Mouse (Mus musculus) right cerebral cortex, postnatal 14 days (tissue): ENCODE measurements at regions not wholly inside any gene's neighbourhood (a gene's known extent, or its start where the extent isn't known, plus 50 kb on each side); places are given as distances from the start of the nearest gene placed in this dataset.

Experiments used
- DNase-seq: peaks from one replicate; pipeline ENCODE4 v3.0.0; 2022

GRCm38 (mm10) chr2:9443103-9443502 is 437.9 kb upstream of the 4930412O13Rik start:
- no peak for DNase-seq

GRCm38 (mm10) chr2:9445826-9446225 is 435.2 kb upstream of the 4930412O13Rik start:
- no peak for DNase-seq

- no peak for DNase-seq
Observed at GRCm38 (mm10) chr2:9464413-9464812, 416.6 kb upstream of the 4930412O13Rik start.

GRCm38 (mm10) chr2:9464818-9465217 is 416.2 kb upstream of the 4930412O13Rik start:
- DNase-seq = peak; percentile 3

GRCm38 (mm10) chr2:9467573-9467972 is 413.5 kb upstream of the 4930412O13Rik start:
- DNase-seq = no peak

- no peak for DNase-seq
Observed at GRCm38 (mm10) chr2:9468651-9469050, 412.4 kb upstream of the 4930412O13Rik start.

DNA sequence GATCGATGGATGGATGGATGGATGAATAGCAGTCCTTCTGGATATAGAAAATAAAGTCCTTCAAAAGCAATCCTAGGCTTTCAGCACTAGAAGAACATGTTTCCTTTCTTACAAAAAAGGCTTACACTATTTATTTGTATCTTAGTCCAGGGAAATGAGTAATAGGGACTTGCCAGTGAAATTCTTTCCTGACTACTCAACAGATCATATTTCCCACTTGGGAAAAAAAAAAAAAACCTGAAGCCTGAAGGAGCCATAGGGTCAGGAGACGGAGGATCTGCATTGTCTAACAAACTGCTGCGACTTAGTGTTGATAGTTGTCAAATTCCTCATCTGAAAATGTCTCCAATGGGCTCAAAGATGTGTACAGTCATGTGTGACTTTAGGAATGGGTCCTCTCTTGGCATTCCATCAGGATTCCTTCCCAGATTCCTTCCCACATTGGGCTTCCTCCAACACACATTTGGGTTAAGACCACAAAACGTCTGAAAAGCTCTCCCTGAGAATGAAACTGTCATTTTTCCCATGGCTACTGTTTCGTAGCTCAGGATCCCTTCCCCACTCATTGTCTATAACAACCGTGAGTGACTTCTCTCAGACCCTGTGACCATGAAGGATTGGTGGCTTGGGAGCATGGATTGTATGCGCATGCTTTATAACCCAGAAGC is 399.2 kb upstream of the 4930412O13Rik start:
- no peak for DNase-seq

- DNase-seq = no peak
Observed at GRCm38 (mm10) chr2:9487381-9487914, 393.6 kb upstream of the 4930412O13Rik start.

DNA sequence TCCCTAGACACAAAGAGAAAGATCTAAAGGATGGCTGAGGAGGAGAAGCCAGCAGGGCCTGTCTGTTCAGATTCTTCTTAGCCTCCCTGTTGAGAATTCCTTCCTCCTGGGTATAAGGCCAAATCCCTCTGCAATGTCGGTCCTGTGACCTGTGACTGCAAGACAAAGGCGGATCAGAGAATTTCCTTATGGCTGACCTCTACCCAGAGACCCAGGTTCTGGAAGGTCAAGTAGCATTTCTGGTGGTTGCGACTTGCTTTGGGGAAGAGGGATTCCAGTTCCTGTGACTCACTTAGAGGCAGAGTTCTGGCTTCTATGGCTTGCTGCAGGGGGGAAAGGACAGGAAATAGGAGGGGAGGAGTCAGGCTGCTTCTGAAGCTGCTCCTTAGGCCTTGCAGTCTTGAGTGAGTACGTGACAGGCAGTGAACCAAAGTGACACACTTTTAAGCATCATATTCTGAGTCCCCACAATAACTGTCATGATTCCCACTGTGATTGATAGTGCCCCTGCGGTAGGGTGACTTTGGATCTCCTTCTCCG is 387.4 kb upstream of the 4930412O13Rik start:
- no peak for DNase-seq

DNA sequence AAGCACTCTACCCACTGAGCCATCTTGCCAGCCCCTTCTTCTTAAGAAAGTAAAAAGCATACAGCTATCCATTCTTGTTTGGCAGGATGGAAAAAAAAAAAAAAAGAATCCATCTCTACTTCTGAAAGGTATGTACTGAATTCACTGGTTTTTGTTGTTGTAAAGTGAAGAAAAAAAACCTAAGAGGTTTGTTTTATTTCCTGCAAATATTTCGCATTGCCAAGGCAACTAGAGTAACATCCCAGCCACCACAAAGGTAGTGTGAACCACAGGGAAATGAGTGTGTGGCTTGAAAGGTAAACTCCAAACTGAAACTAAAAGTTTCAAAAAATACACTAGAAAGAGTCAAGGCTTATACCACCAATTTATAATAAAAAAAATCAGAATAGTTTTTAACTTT is 361.0 kb upstream of the 4930412O13Rik start:
- DNase-seq = no peak

DNA sequence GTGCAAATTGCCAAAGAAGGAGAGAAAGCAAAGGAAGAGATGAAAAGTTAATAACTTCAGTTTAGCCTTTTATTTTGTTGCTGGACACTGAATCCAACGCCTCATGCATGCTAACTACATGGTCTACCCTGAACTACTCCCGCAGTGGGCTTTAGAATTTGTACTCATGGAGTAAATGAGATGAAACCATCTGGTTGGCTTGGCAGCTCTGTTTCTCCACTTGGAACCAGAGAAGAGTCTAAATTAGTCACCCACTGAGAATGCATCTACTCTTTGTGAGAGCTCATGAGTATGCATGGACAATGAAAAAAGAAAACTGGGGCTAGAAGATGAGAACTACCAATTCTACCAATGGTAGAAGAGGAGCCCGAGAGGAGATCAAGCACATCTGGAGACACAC is 355.1 kb upstream of the 4930412O13Rik start:
- DNase-seq = no peak

GRCm38 (mm10) chr2:9535141-9535658 is 345.9 kb upstream of the 4930412O13Rik start:
- no peak for DNase-seq

DNA sequence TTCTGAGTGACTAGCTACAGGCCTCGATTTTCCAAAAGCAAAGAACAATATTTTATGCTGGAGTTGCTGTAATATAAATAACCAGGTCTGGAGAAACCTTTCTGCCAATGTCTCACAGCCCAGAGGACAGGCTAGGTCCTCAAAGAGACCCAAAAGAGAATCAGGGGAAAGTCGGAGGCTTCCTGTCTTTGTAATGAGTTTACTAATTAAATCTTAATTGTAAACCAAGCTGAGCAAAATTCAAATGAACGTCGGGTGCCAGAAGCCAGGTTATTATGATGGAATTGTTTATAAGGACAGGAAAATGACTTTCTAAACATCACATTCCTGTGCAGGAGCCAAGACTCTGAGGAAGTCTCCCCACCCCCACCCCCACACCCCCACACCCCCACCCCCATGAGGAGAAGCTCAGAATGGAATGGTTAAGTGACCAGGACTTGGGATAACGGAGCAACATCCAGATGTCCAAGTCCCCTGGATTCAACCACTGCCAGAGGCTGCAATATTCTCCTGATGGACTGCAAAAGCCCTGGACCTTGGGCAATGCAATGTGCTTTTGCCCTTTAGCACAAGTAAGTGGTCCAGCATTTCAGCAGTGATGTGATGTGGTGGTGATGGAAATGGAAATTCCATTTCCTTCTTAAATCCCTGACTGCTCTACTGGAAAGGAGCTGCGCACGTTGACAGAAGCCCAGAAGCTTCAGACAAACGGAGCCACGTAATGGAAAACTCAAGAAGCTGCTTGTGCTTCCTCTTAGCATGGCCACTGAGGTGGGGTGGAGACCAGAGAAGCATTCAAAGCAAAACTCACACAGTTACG is 333.1 kb upstream of the 4930412O13Rik start:
- DNase-seq = no peak

- no peak for DNase-seq
Observed at GRCm38 (mm10) chr2:9553313-9553712, 327.7 kb upstream of the 4930412O13Rik start.

DNA sequence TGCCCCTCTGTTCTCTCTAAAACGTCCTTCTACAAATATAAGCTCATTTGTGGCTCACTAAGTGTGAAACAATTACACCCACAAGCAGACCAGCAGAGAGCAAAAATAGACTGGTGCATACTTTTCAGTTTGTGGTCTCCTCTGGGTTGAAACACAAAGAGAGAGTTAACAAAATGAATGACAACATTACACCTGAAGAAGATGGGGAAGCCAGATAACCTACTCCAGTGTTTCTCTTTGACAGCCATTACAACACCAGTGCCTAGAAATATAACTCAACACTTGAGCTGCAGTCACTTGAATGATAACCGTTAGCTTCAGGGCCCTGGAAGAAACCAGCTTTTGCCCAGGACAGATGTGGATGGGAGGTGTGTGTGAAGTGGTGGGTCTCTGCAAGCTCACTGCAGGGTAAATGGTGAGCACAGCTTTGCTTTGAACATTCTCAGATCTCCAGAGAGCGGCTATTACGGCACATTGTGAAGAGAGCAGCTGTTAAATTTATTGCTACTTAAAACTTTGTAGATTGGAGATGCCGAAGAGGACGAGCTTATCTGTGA is 316.5 kb upstream of the 4930412O13Rik start:
- no peak for DNase-seq

GRCm38 (mm10) chr2:9569220-9569619 is 311.8 kb upstream of the 4930412O13Rik start:
- DNase-seq = no peak

DNA sequence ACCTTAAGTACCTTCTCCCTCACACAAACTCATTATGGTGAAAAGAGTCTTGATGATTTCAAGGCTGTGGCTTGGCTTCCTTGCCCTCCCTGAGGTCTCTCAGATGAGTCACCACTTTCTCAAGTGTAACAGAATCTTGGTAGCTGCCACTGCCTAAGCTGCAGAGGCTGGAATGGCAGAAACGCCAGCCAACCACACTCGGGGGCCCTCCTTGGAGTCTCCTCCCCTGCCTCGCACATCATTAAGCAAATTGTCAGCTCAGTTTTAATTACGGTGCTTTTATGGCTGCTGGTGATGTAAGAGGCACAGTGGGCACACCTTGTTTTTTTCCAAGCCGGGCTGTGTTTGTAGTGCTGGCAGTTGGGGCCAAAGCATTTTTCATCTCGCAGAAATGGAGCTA is 306.9 kb upstream of the 4930412O13Rik start:
- peak; percentile 9 for DNase-seq

DNA sequence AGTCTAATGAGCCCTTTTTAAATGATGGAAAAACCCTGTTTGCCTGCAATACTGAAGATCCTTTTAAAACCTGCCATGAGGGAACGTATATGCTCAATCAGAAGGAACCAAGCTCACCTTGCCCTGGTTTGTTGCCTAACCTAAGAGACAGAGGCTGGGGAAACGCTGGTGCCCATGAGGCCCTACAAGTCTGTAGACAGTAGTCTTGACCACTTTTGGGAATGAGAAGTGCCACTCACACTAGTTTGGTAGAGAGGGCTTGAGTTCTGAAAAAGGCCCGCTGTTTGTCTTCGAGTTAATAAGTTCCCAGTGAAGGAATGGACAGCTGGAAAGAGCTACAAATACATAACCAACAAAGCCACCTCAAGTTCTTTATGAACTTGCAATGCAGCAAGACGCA is 306.4 kb upstream of the 4930412O13Rik start:
- DNase-seq = no peak

DNA sequence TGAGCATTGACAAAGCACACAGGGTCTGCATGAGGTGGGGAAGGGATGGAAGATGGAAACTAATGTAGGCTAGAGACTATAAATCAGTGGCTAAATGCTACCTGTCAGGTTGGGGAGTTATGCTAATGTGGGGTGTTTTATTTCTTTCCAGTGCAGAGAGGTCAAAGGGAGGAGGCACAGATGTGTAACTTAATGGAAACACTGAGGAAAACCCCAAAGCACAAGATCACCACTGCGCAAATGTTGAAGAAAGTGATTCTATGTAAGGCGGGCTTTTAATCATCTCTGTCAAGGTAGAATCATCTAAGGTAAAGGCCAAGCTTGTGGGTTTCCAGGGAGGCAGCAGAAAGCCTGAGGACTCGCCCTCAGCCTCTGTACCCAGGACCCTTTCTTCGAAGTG is 303.2 kb upstream of the 4930412O13Rik start:
- DNase-seq = no peak

DNA sequence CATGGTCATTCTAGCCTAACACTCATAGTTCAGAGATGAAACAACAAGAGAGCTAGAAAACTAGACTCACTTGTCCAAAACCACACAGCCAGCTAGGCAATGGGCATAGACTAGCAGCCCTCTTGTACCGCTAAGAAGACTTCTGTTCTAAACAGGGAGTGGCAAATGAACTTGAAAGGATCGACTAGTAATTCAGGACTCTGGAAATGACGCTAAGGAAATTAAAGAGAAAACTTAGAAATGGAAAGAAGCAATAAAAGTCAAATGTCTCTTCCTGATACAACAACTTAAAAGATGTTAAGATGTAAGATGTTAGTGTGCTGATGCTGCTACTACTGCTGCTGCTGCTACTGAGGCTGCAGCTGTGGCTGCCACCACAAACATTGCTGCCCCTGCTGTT is 293.7 kb upstream of the 4930412O13Rik start:
- DNase-seq = no peak

DNA sequence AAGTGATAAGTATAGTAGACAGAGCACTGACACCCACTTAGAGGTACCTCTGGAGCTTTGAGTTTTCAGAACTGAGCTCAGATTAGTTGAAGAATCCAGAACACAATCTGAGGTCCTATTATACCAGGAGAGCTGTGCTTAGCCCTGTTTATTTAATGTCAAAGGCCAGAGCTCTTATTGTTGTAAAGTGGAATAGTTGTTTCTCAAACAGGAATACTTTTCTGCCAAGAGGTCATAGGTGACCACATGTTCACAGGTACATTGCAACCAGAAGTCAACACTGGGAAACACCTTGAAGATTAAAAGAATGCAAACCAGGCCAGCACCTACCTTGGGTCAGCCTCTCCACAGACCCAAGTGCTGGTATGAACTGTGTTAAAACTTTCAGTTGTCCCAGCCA is 291.9 kb upstream of the 4930412O13Rik start:
- DNase-seq = no peak

- DNase-seq = no peak
Observed at GRCm38 (mm10) chr2:9592531-9592930, 288.5 kb upstream of the 4930412O13Rik start.

GRCm38 (mm10) chr2:9593931-9594330 is 287.1 kb upstream of the 4930412O13Rik start:
- DNase-seq = peak; percentile 6
